ENCODE assay signal across 25 mouse cellular contexts in the genomic region with DNA sequence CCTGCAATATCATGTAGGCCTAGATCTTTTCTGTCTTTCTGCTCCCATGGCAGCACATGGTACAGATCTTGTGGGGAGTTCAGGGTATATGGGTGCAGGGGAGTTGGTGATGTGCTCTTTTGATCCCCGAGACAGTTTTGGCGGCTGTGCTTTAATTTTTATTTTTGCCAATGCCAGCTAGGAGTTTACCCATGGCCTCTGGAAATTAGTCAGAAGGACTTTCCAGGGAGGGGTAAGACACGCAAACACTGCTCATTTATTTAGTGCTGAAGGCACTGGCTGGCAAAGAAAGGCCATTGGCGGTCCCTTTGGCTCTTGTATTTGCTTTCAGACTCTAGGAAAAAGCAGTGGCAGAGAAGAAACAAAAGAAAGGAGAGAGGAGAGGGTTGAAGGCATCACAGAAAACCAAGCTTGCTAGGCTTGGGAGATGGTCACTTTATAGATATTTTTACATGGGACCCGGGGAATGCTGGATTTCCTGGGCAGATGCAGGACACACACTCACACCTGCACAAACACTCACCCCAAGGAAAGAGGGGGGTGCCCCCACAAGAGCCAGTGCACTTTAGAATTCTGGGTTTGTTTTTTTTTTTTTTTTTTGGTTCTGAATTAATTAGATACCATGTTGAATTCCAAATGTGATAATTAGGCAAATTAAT. TPM values are rescaled to one million over a fixed set of nuclear protein-coding genes. Genes with fewer than 3 reads are reported as not detected.
DNase-seq lines count a peak whose midpoint lies in the region; ATAC-seq and TF ChIP-seq lines count a peak whose summit lies in the region.
"Had no signal": no experiment of that assay in that cellular context is flagged by ENCODE, and none has a peak within 500 bp of the region (broad histone marks: within the 10 kb centered on the region; RNA-seq: fewer than 3 reads in every experiment).

No protein-coding gene starts in this region.

- no peak overlapping the region for H3K4me3 ChIP-seq in hindbrain, embryonic 12.5 days
- no peak overlapping the region for H3K4me3 ChIP-seq in hindbrain, embryonic 16.5 days (ENCODE audit: low read length)
- no peak overlapping the region for H3K4me3 ChIP-seq in forebrain, embryonic 12.5 days (replicated peaks)
- H3K4me3 ChIP-seq in forebrain, postnatal 0 days (ENCODE audit: low read depth, low read length), result no peak overlapping the region
- no peak overlapping the region for H3K4me3 ChIP-seq in midbrain, embryonic 16.5 days (ENCODE audit: low read depth, low read length)
- no peak overlapping the region for H3K4me3 ChIP-seq in intestine, embryonic 15.5 days (replicated peaks)
- H3K4me3 ChIP-seq: embryonic facial prominence, embryonic 12.5 days; heart, embryonic 12.5 days; limb, embryonic 15.5 days had no signal

- no peaks in the 10 kb centered on the region for H3K9me3 ChIP-seq in hindbrain, embryonic 12.5 days (replicated peaks)
- H3K9me3 ChIP-seq in hindbrain, embryonic 16.5 days (ENCODE audit: control insufficient read depth, low read length), result no peaks in the 10 kb centered on the region; the same call in 1 of the 2 replicates
- no peaks in the 10 kb centered on the region for H3K9me3 ChIP-seq in forebrain, embryonic 12.5 days
- H3K9me3 ChIP-seq in forebrain, postnatal 0 days (ENCODE audit: low read length), result no peaks in the 10 kb centered on the region
- no peaks in the 10 kb centered on the region for H3K9me3 ChIP-seq in midbrain, embryonic 16.5 days (replicated peaks; ENCODE audit: control insufficient read depth, low read length, poor library complexity, severe bottlenecking)
- no peaks in the 10 kb centered on the region for H3K9me3 ChIP-seq in intestine, embryonic 15.5 days
- H3K9me3 ChIP-seq: embryonic facial prominence, embryonic 12.5 days; heart, embryonic 12.5 days; limb, embryonic 15.5 days had no signal

- no peaks in the 10 kb centered on the region for H3K27me3 ChIP-seq in hindbrain, embryonic 12.5 days
- H3K27me3 ChIP-seq in hindbrain, embryonic 16.5 days (replicated peaks; ENCODE audit: control insufficient read depth, insufficient read depth, low read length), result no peaks in the 10 kb centered on the region
- peaks cover 16% of the 10 kb centered on the region; the same call in 1 of the 2 replicates for H3K27me3 ChIP-seq in forebrain, embryonic 12.5 days
- H3K27me3 ChIP-seq in forebrain, postnatal 0 days (ENCODE audit: insufficient read depth, low read length), result no peaks in the 10 kb centered on the region
- H3K27me3 ChIP-seq in midbrain, embryonic 16.5 days (ENCODE audit: control insufficient read depth, insufficient read depth, low read depth, low read length), result no peaks in the 10 kb centered on the region
- H3K27me3 ChIP-seq in intestine, embryonic 15.5 days (replicated peaks), result no peaks in the 10 kb centered on the region
- H3K27me3 ChIP-seq: embryonic facial prominence, embryonic 12.5 days; heart, embryonic 12.5 days; limb, embryonic 15.5 days had no signal

- H3K27ac ChIP-seq in hindbrain, embryonic 12.5 days, result no peak overlapping the region; the same call in 1 of the 2 replicates
- H3K27ac ChIP-seq in hindbrain, embryonic 16.5 days (ENCODE audit: low read depth, low read length), result no peak overlapping the region
- H3K27ac ChIP-seq in forebrain, embryonic 12.5 days, result peak overlapping the region; percentile 36
- H3K27ac ChIP-seq in forebrain, postnatal 0 days (ENCODE audit: low read depth, low read length), result peak overlapping the region; percentile 68
- peak overlapping the region; percentile 6 for H3K27ac ChIP-seq in midbrain, embryonic 16.5 days (ENCODE audit: low read length)
- no peak overlapping the region for H3K27ac ChIP-seq in intestine, embryonic 15.5 days
- H3K27ac ChIP-seq: embryonic facial prominence, embryonic 12.5 days; limb, embryonic 15.5 days; liver, embryonic 14.5 days had no signal

- peak; percentile 53 for DNase-seq in forebrain, postnatal 0 days
- DNase-seq in retina, embryonic 14.5 days (ENCODE audit: low spot score), result no peak
- DNase-seq: adrenal gland, adult 2 months; cerebellum, adult 2 months; cerebellum, postnatal 25 days; heart, adult 18-20 months; heart, postnatal 10 days; kidney, adult 18-20 months; kidney, postnatal 14 days; lung, embryonic 14.5 days; right cerebral cortex, postnatal 25 days; spleen, adult 18-20 months had no signal

- H3K4me2 ChIP-seq in hindbrain, embryonic 12.5 days (replicated peaks), result no peak overlapping the region
- no peak overlapping the region for H3K4me2 ChIP-seq in hindbrain, embryonic 16.5 days (ENCODE audit: low read length)
- no peak overlapping the region for H3K4me2 ChIP-seq in forebrain, embryonic 12.5 days
- H3K4me2 ChIP-seq in forebrain, postnatal 0 days (ENCODE audit: low read depth), result no peak overlapping the region
- H3K4me2 ChIP-seq in midbrain, embryonic 16.5 days (ENCODE audit: low read length), result no peak overlapping the region
- no peak overlapping the region for H3K4me2 ChIP-seq in intestine, embryonic 15.5 days (replicated peaks)
- H3K4me2 ChIP-seq: embryonic facial prominence, embryonic 12.5 days; limb, embryonic 15.5 days; lung, embryonic 14.5 days had no signal

- H3K9ac ChIP-seq in hindbrain, embryonic 12.5 days, result no peak overlapping the region
- H3K9ac ChIP-seq in hindbrain, embryonic 16.5 days (ENCODE audit: low read depth, low read length), result no peak overlapping the region
- no peak overlapping the region for H3K9ac ChIP-seq in forebrain, embryonic 12.5 days
- H3K9ac ChIP-seq in forebrain, postnatal 0 days, result no peak overlapping the region
- no peak overlapping the region for H3K9ac ChIP-seq in midbrain, embryonic 16.5 days (ENCODE audit: low read depth, low read length)
- H3K9ac ChIP-seq in intestine, embryonic 15.5 days, result no peak overlapping the region
- H3K9ac ChIP-seq: embryonic facial prominence, embryonic 12.5 days; heart, embryonic 12.5 days; limb, embryonic 15.5 days; liver, embryonic 14.5 days; lung, embryonic 14.5 days had no signal

- 0 out of 2 replicates have a peak, but pooled peaks have one; percentile 38 for ATAC-seq in hindbrain, embryonic 12.5 days (ENCODE audit: low FRiP score)
- no peak for ATAC-seq in hindbrain, embryonic 16.5 days
- peak; percentile 42 for ATAC-seq in forebrain, embryonic 12.5 days (ENCODE audit: low FRiP score)
- ATAC-seq in forebrain, postnatal 0 days, result peak; percentile 40; the same call in 1 of the 2 replicates
- ATAC-seq in midbrain, embryonic 16.5 days, result 0 out of 2 replicates have a peak, but pooled peaks have one; percentile 18
- ATAC-seq in intestine, embryonic 15.5 days, result no peak
- ATAC-seq: Patski had no signal

- WGBS in hindbrain, embryonic 12.5 days, result 66% methylated on average over 5 of the region's 5 CpGs
- 54% methylated on average over 5 of the region's 5 CpGs for WGBS in hindbrain, embryonic 16.5 days
- WGBS in forebrain, embryonic 12.5 days, result 47% methylated on average over 5 of the region's 5 CpGs
- WGBS in forebrain, postnatal 0 days, result 25% methylated on average over 5 of the region's 5 CpGs
- 57% methylated on average over 5 of the region's 5 CpGs for WGBS in midbrain, embryonic 16.5 days
- whole genome bisulfite sequencing in intestine, embryonic 15.5 days, result 75% methylated on average over 5 of the region's 5 CpGs

- no peak for TF ChIP-seq CTCF in forebrain, postnatal 0 days (IDR thresholded peaks at IDR 0.05; ENCODE audit: low read depth)

- peaks cover 13% of the 10 kb centered on the region for H3K4me1 ChIP-seq in hindbrain, embryonic 12.5 days
- H3K4me1 ChIP-seq in hindbrain, embryonic 16.5 days (ENCODE audit: control insufficient read depth, insufficient read depth, low read depth, low read length), result peaks cover 6% of the 10 kb centered on the region
- H3K4me1 ChIP-seq in forebrain, embryonic 12.5 days, result peaks cover 24% of the 10 kb centered on the region
- H3K4me1 ChIP-seq in forebrain, postnatal 0 days (ENCODE audit: insufficient read depth), result peaks cover 5% of the 10 kb centered on the region; the same call in 1 of the 2 replicates
- H3K4me1 ChIP-seq in midbrain, embryonic 16.5 days (ENCODE audit: control insufficient read depth, insufficient read depth, low read length), result peaks cover 15% of the 10 kb centered on the region
- no peaks in the 10 kb centered on the region for H3K4me1 ChIP-seq in intestine, embryonic 15.5 days (replicated peaks)
- H3K4me1 ChIP-seq: embryonic facial prominence, embryonic 12.5 days had no signal

- H3K36me3 ChIP-seq in hindbrain, embryonic 12.5 days, result no peaks in the 10 kb centered on the region
- no peaks in the 10 kb centered on the region for H3K36me3 ChIP-seq in hindbrain, embryonic 16.5 days (ENCODE audit: control insufficient read depth, insufficient read depth, low read length)
- H3K36me3 ChIP-seq in forebrain, embryonic 12.5 days (replicated peaks), result no peaks in the 10 kb centered on the region
- H3K36me3 ChIP-seq in forebrain, postnatal 0 days (ENCODE audit: insufficient read depth), result no peaks in the 10 kb centered on the region
- H3K36me3 ChIP-seq in midbrain, embryonic 16.5 days (ENCODE audit: control insufficient read depth, insufficient read depth, low read length), result no peaks in the 10 kb centered on the region
- no peaks in the 10 kb centered on the region for H3K36me3 ChIP-seq in intestine, embryonic 15.5 days
- H3K36me3 ChIP-seq: embryonic facial prominence, embryonic 12.5 days; G1E; heart, embryonic 12.5 days; limb, embryonic 15.5 days had no signal

RNA-seq across cellular contexts. Expression of a gene that starts 50.4 kb away (rescaled TPM):
- 40.7 and 42.6 TPM in 2 replicates for polyA plus RNA-seq in hindbrain, embryonic 12.5 days (2016; fragmentation: Nextera tagmentation; extraction: Ambion mirVana)
- 35.7 and 42.8 TPM in 2 replicates for polyA plus RNA-seq in hindbrain, embryonic 16.5 days (2015; fragmentation: Nextera tagmentation; extraction: Ambion mirVana)
- 26.5 and 26.7 TPM in 2 replicates for polyA plus RNA-seq in forebrain, embryonic 12.5 days (2016; fragmentation: Nextera tagmentation; extraction: Ambion mirVana)
- total RNA-seq in forebrain, postnatal 0 days (2014; rRNA removed), result 86.4 and 130 TPM in 2 replicates
- polyA plus RNA-seq in forebrain, postnatal 0 days (2015; fragmentation: Nextera tagmentation; extraction: Ambion mirVana), result 41.8 and 51.5 TPM in 2 replicates
- polyA plus RNA-seq in midbrain, embryonic 16.5 days (2015; fragmentation: Nextera tagmentation; extraction: Ambion mirVana), result 54.5 and 64.5 TPM in 2 replicates
- 0.85 and 1.0 TPM in 2 replicates for polyA plus RNA-seq in intestine, embryonic 15.5 days (2015; fragmentation: Nextera tagmentation; extraction: Ambion mirVana)
- total RNA-seq: gastrocnemius, adult 8-10 months; heart, postnatal 10 days; megakaryocyte, adult 5-6 weeks had no signal
- polyA plus RNA-seq: G1E; liver, embryonic 14.5 days had no signal

Comparison
In these comparisons a context has a peak if more than half of its experiments do, and no peak if none do; other contexts are left out.
1. ATAC-seq: peak in hindbrain, embryonic 12.5 days (single experiment), forebrain, embryonic 12.5 days (single experiment), forebrain, postnatal 0 days (single experiment) and midbrain, embryonic 16.5 days (single experiment); none in hindbrain, embryonic 16.5 days (single experiment) and intestine, embryonic 15.5 days (single experiment).
2. H3K27ac ChIP-seq: peak in forebrain, embryonic 12.5 days (single experiment), forebrain, postnatal 0 days (single experiment) and midbrain, embryonic 16.5 days (single experiment); none in hindbrain, embryonic 12.5 days (single experiment), hindbrain, embryonic 16.5 days (single experiment) and intestine, embryonic 15.5 days (single experiment).
3. RNA of a gene that starts 50.4 kb away (polyA plus RNA-seq): 54.5 to 64.5 TPM in midbrain, embryonic 16.5 days, 41.8 to 51.5 TPM in forebrain, postnatal 0 days, 40.7 to 42.6 TPM in hindbrain, embryonic 12.5 days, 35.7 to 42.8 TPM in hindbrain, embryonic 16.5 days and 26.5 to 26.7 TPM in forebrain, embryonic 12.5 days; 0.85 to 1.0 TPM in intestine, embryonic 15.5 days; every median in the first group is over 10 times any median in the second.